Mouse (Mus musculus) liver, embryonic 15.5 days (tissue): ENCODE results near the gene Mrfap1. TPM values are rescaled to one million over a fixed set of nuclear protein-coding genes. Genes with fewer than 3 reads are reported as not detected.
"Not testable (repeated sequence)": the region's sequence is repeated elsewhere in the genome, so short reads cannot be mapped to it uniquely, and the experiment has no call there.

ENCODE experiments used
- ATAC-seq: fragments of 200-750 bp; cut with Nextera tagmentation; 2 replicates; pipeline ENCODE4 v1.8.0; 2017; ENCODE audit warnings: moderate number of reproducible peaks, mild to moderate bottlenecking, moderate library complexity; ENCODE audit not compliant: insufficient read depth
- H3K27ac ChIP-seq: fragments of 300-500 bp; sonication (generic); replicated peaks from 2 replicates; pipeline ENCODE4 v1.5.1; 2015; ENCODE audit warnings: mild to moderate bottlenecking, inconsistent platforms
- H3K27me3 ChIP-seq: fragments of 300-500 bp; sonication (generic); 2 replicates; pipeline ENCODE4 v1.6.1; 2015; ENCODE audit warnings: mild to moderate bottlenecking, inconsistent platforms
- H3K36me3 ChIP-seq: fragments of 300-500 bp; sonication (generic); replicated peaks from 2 replicates; pipeline ENCODE4 v1.6.1; 2015; ENCODE audit warnings: moderate library complexity, mild to moderate bottlenecking, inconsistent platforms
- H3K4me1 ChIP-seq: fragments of 300-500 bp; sonication (generic); replicated peaks from 2 replicates; pipeline ENCODE4 v1.6.1; 2015; ENCODE audit warnings: inconsistent platforms
- H3K4me2 ChIP-seq: fragments of 300-500 bp; sonication (generic); 2 replicates; pipeline ENCODE4 v1.6.1; 2015; ENCODE audit warnings: moderate library complexity, mild to moderate bottlenecking, inconsistent platforms
- H3K4me3 ChIP-seq: fragments of 300-500 bp; sonication (generic); replicated peaks from 2 replicates; pipeline ENCODE4 v1.5.1; 2015; ENCODE audit warnings: mild to moderate bottlenecking, inconsistent platforms
- H3K9ac ChIP-seq: fragments of 300-500 bp; sonication (generic); 2 replicates; pipeline ENCODE4 v1.6.1; 2015; ENCODE audit warnings: moderate library complexity, mild to moderate bottlenecking, inconsistent platforms
- H3K9me3 ChIP-seq: fragments of 300-500 bp; sonication (generic); replicated peaks from 2 replicates; pipeline ENCODE4 v1.6.1; 2016; ENCODE audit warnings: inconsistent platforms
- WGBS: fragments of 180-500 bp; shearing (Covaris S2); methylation state at CpG from one replicate; pipeline ENCODE4 v1.1.7; 2015; ENCODE audit warnings: mixed read lengths; ENCODE audit not compliant: insufficient replicate concordance; 5-methylcytosine and 5-hydroxymethylcytosine counted together
- polyA plus RNA-seq: library from polyadenylated mRNA; unstranded; fragments of >200 nt; fragmentation: Nextera tagmentation; extraction: Ambion mirVana; gene quantifications from 2 replicates; pipeline ENCODE4 v1.2.1, GENCODE M21; 2015

Gene Mrfap1
- 144 and 145 TPM in 2 replicates for polyA plus RNA-seq

GRCm38 (mm10) chr5:36796296-36797014 lies at the start of gene Mrfap1:
Gene Mrfap1, minus strand, starts transcription at chr5:36796772.
- H3K4me3 ChIP-seq, result peak within 1 kb of the TSS; percentile 83
- peak within 1 kb of the TSS; percentile 95 for H3K27ac ChIP-seq
- H3K9me3 ChIP-seq, result not testable (repeated sequence)
- ATAC-seq, result peak; percentile 80
- peak within 1 kb of the TSS; percentile 73 for H3K9ac ChIP-seq
- H3K36me3 ChIP-seq, result peaks cover 18% of the 10 kb centered on the region
- H3K27me3 ChIP-seq, result peaks cover 22% of the 10 kb centered on the region
- WGBS, result under 1% methylated on average over 90 of the region's 90 CpGs
- H3K4me1 ChIP-seq, result peaks cover 30% of the 10 kb centered on the region
- peak within 1 kb of the TSS; percentile 78 for H3K4me2 ChIP-seq

GRCm38 (mm10) chr5:36844490-36844889 lies 47.9 kb upstream of the Mrfap1 start:
- Histone ChIP-seq H3K4me2 (no peak overlapping the region), H3K9ac (no peak overlapping the region), H3K9me3 (no peaks in the 10 kb centered on the region), H3K27me3 (no peaks in the 10 kb centered on the region), H3K4me3 (no peak overlapping the region), H3K27ac (no peak overlapping the region), H3K36me3 (no peaks in the 10 kb centered on the region), H3K4me1 (no peaks in the 10 kb centered on the region)
- no peak for ATAC-seq
- 69% methylated on average over 10 of the region's 10 CpGs for WGBS

- Histone ChIP-seq H3K36me3 (no peaks in the 10 kb centered on the region), H3K4me2 (no peak overlapping the region), H3K9me3 (no peaks in the 10 kb centered on the region), H3K9ac (no peak overlapping the region), H3K27ac (no peak overlapping the region), H3K4me3 (no peak overlapping the region), H3K27me3 (no peaks in the 10 kb centered on the region), H3K4me1 (no peaks in the 10 kb centered on the region)
- no peak for ATAC-seq
- 47% methylated on average over 1 of the region's 1 CpGs for WGBS
These were observed 45.1 kb upstream of the Mrfap1 start for GRCm38 (mm10) chr5:36841701-36842100.

- no peak for ATAC-seq
- 65% methylated on average over 7 of the region's 7 CpGs for WGBS
- H3K36me3 ChIP-seq, result no peaks in the 10 kb centered on the region
These were observed 43.5 kb upstream of the Mrfap1 start for GRCm38 (mm10) chr5:36840092-36840491.

GRCm38 (mm10) chr5:36839602-36840001 lies 43.0 kb upstream of the Mrfap1 start:
- H3K9me3 ChIP-seq, result no peaks in the 10 kb centered on the region
- ATAC-seq, result no peak
- no peak overlapping the region for H3K9ac ChIP-seq
- H3K4me3 ChIP-seq, result no peak overlapping the region
- H3K27me3 ChIP-seq, result no peaks in the 10 kb centered on the region; the same call in 1 of the 2 replicates
- WGBS, result 52% methylated on average over 8 of the region's 8 CpGs
- H3K36me3 ChIP-seq, result no peaks in the 10 kb centered on the region
- H3K4me1 ChIP-seq, result no peaks in the 10 kb centered on the region
- no peak overlapping the region for H3K27ac ChIP-seq
- H3K4me2 ChIP-seq, result no peak overlapping the region

More at GRCm38 (mm10) chr5:36840092-36840491, 43.5 kb upstream of the Mrfap1 start:
- H3K9me3 ChIP-seq, result no peaks in the 10 kb centered on the region
- H3K27ac ChIP-seq, result no peak overlapping the region
- no peaks in the 10 kb centered on the region; the same call in 1 of the 2 replicates for H3K27me3 ChIP-seq
- no peak overlapping the region for H3K4me3 ChIP-seq
- H3K4me2 ChIP-seq, result no peak overlapping the region
- H3K4me1 ChIP-seq, result no peaks in the 10 kb centered on the region
- H3K9ac ChIP-seq, result no peak overlapping the region

- no peaks in the 10 kb centered on the region for H3K36me3 ChIP-seq
- H3K27me3 ChIP-seq, result no peaks in the 10 kb centered on the region; the same call in 1 of the 2 replicates
- H3K4me1 ChIP-seq, result no peaks in the 10 kb centered on the region
- no peak overlapping the region for H3K4me2 ChIP-seq
- H3K27ac ChIP-seq, result no peak overlapping the region
- ATAC-seq, result no peak
- no peak overlapping the region for H3K9ac ChIP-seq
- no peak overlapping the region for H3K4me3 ChIP-seq
- WGBS, result 55% methylated on average over 2 of the region's 2 CpGs
- no peaks in the 10 kb centered on the region for H3K9me3 ChIP-seq
These were observed 42.5 kb upstream of the Mrfap1 start for GRCm38 (mm10) chr5:36839032-36839431.

- H3K9me3 ChIP-seq, result no peaks in the 10 kb centered on the region
- H3K4me2 ChIP-seq, result no peak overlapping the region
These were observed 39.4 kb upstream of the Mrfap1 start for GRCm38 (mm10) chr5:36835933-36836332.

GRCm38 (mm10) chr5:36831272-36831671 lies 34.7 kb upstream of the Mrfap1 start:
- Histone ChIP-seq H3K27ac (no peak overlapping the region), H3K27me3 (no peaks in the 10 kb centered on the region; the same call in 1 of the 2 replicates), H3K9me3 (no peaks in the 10 kb centered on the region), H3K4me3 (no peak overlapping the region), H3K36me3 (peaks cover 12% of the 10 kb centered on the region), H3K9ac (no peak overlapping the region), H3K4me1 (peaks cover 22% of the 10 kb centered on the region), H3K4me2 (peak overlapping the region; percentile 92)
- ATAC-seq, result no peak
- WGBS, result 51% methylated on average over 7 of the region's 7 CpGs

More at GRCm38 (mm10) chr5:36835933-36836332, 39.4 kb upstream of the Mrfap1 start:
- Histone ChIP-seq H3K36me3 (no peaks in the 10 kb centered on the region), H3K27me3 (no peaks in the 10 kb centered on the region; the same call in 1 of the 2 replicates), H3K4me3 (no peak overlapping the region), H3K9ac (no peak overlapping the region), H3K27ac (no peak overlapping the region), H3K4me1 (0 out of 2 replicates have a peak, but pooled peaks cover under 1% of the 10 kb centered on the region)
- 1% methylated on average over 6 of the region's 6 CpGs for WGBS
- no peak for ATAC-seq

- peaks cover 22% of the 10 kb centered on the region for H3K4me1 ChIP-seq
- no peaks in the 10 kb centered on the region; the same call in 1 of the 2 replicates for H3K27me3 ChIP-seq
- H3K27ac ChIP-seq, result peak within 1 kb of the TSS; percentile 53; the same call in 1 of the 2 replicates
- no peaks in the 10 kb centered on the region for H3K9me3 ChIP-seq
- ATAC-seq, result peak; percentile 78
- peak within 1 kb of the TSS; percentile 92 for H3K4me2 ChIP-seq
- H3K9ac ChIP-seq, result peak within 1 kb of the TSS; percentile 74
- H3K4me3 ChIP-seq, result peak within 1 kb of the TSS; percentile 79
- 1% methylated on average over 46 of the region's 46 CpGs for WGBS
- H3K36me3 ChIP-seq, result peaks cover 18% of the 10 kb centered on the region
These were observed 33.6 kb upstream of the Mrfap1 start, which contains the start of gene Man2b2 for GRCm38 (mm10) chr5:36829913-36830879. Gene Man2b2, minus strand, starts transcription at chr5:36830653.

GRCm38 (mm10) chr5:36829098-36829497 lies 32.5 kb upstream of the Mrfap1 start:
- H3K4me2 ChIP-seq, result no peak overlapping the region
- 0 out of 2 replicates have a peak, but pooled peaks have one; percentile 14 for ATAC-seq
- WGBS, result 66% methylated on average over 4 of the region's 4 CpGs

More at GRCm38 (mm10) chr5:36829098-36829497, 32.5 kb upstream of the Mrfap1 start:
- no peak overlapping the region for H3K4me3 ChIP-seq
- H3K9me3 ChIP-seq, result no peaks in the 10 kb centered on the region
- H3K9ac ChIP-seq, result no peak overlapping the region
- peaks cover 28% of the 10 kb centered on the region for H3K36me3 ChIP-seq
- no peaks in the 10 kb centered on the region; the same call in 1 of the 2 replicates for H3K27me3 ChIP-seq
- peaks cover 22% of the 10 kb centered on the region for H3K4me1 ChIP-seq
- no peak overlapping the region for H3K27ac ChIP-seq
